Mouse (Mus musculus) ES-Bruce4 (cell line): ENCODE data around the gene Stil. TPM values are rescaled to one million over a fixed set of nuclear protein-coding genes. Genes with fewer than 3 reads are reported as not detected.
"Not testable (repeated sequence)": the region's sequence is repeated elsewhere in the genome, so short reads cannot be mapped to it uniquely, and the experiment has no call there.

Experiments used
- H3K27ac ChIP-seq: 2 replicates; pipeline ENCODE4 v1.5.1; 2012; ENCODE audit warnings: low read length, inconsistent platforms; ENCODE audit not compliant: insufficient read depth
- H3K27me3 ChIP-seq: 2 replicates; pipeline ENCODE4 v1.6.1; 2012; ENCODE audit warnings: mild to moderate bottlenecking, low read length, inconsistent platforms; ENCODE audit not compliant: control insufficient read depth, poor library complexity, insufficient read depth, severe bottlenecking
- H3K36me3 ChIP-seq: 2 replicates; pipeline ENCODE4 v1.6.1; 2012; ENCODE audit warnings: inconsistent platforms, mild to moderate bottlenecking, low read length, moderate library complexity; ENCODE audit not compliant: control insufficient read depth, poor library complexity, insufficient read depth, severe bottlenecking
- H3K4me1 ChIP-seq: one replicate; pipeline ENCODE4 v1.8.1; 2011; ENCODE audit warnings: low read length; ENCODE audit not compliant: control insufficient read depth, insufficient read depth
- H3K4me3 ChIP-seq: 2 replicates; pipeline ENCODE4 v1.5.1; 2011; ENCODE audit warnings: low read depth, mild to moderate bottlenecking, low read length
- H3K9ac ChIP-seq: 2 replicates; pipeline ENCODE4 v1.6.1; 2012; ENCODE audit warnings: low read depth, mild to moderate bottlenecking, inconsistent platforms; ENCODE audit not compliant: poor library complexity, severe bottlenecking
- H3K9me3 ChIP-seq: replicated peaks from 2 replicates; pipeline ENCODE4 v1.6.1; 2012; ENCODE audit warnings: mild to moderate bottlenecking, low read length, inconsistent platforms; ENCODE audit not compliant: control insufficient read depth, poor library complexity, insufficient read depth, severe bottlenecking
- CTCF ChIP-seq: IDR thresholded peaks from one replicate; pipeline ENCODE4 v1.8.1; 2011; ENCODE audit warnings: low read depth, low read length
- EP300 ChIP-seq: IDR thresholded peaks from 2 replicates; pipeline ENCODE4 v1.6.1; 2011; ENCODE audit warnings: low read depth, low read length; ENCODE audit not compliant: insufficient read depth
- POLR2A ChIP-seq: IDR thresholded peaks from one replicate; pipeline ENCODE4 v1.8.1; 2011; ENCODE audit warnings: low read length; ENCODE audit not compliant: insufficient read depth
- polyA plus RNA-seq: library from polyadenylated mRNA; stranded (reverse); fragments of >200 nt; gene quantifications from 2 replicates; pipeline ENCODE4 v1.2.4, GENCODE M21; 2011; ENCODE audit warnings: low read depth; ENCODE audit not compliant: missing spikeins, insufficient read depth, insufficient read length

The Stil gene
- polyA plus RNA-seq, result 23.5 and 25.3 TPM in 2 replicates

- TF ChIP-seq POLR2A, result peak; percentile 81
- no peak for TF ChIP-seq EP300
- no peak for TF ChIP-seq CTCF
These were observed at the start of gene Stil for GRCm38 (mm10) chr4:114999773-115000428. Gene Stil, plus strand, starts transcription at chr4:115000159.

DNA sequence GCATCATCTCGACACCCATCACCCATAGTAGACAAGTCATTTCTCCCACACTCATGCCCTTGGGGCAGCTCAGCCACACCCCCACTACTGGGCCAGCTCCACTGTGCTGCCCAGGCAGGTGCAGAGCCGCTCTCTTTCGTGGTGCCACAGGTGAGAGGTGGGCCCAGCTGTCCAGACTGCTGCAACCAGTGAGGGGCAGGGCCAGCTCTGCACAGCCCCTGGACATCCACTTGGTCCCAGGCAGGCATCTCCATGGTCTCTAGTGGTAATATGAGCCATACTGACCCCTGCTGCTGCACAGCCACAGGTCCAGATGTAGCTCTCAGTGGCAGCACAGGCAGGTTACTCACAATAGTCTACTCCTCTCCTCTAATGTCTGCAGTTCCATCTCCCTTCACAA is 46.8 kb upstream of the Stil start:
- H3K9ac ChIP-seq, result no peak overlapping the region
- H3K27ac ChIP-seq, result no peak overlapping the region
- H3K27me3 ChIP-seq, result no peaks in the 10 kb centered on the region
- H3K9me3 ChIP-seq, result no peaks in the 10 kb centered on the region
- no peak overlapping the region for H3K4me3 ChIP-seq
- no peak for TF ChIP-seq CTCF
- TF ChIP-seq POLR2A, result no peak
- TF ChIP-seq EP300, result no peak
- no peaks in the 10 kb centered on the region for H3K36me3 ChIP-seq
- no peaks in the 10 kb centered on the region for H3K4me1 ChIP-seq

More at GRCm38 (mm10) chr4:114999773-115000428, at the start of gene Stil:
- H3K36me3 ChIP-seq, result peaks cover 2% of the 10 kb centered on the region
- peak within 1 kb of the TSS; percentile 92 for H3K9ac ChIP-seq
- H3K4me1 ChIP-seq, result no peaks in the 10 kb centered on the region
- H3K27ac ChIP-seq, result peak within 1 kb of the TSS; percentile 97
- no peaks in the 10 kb centered on the region for H3K27me3 ChIP-seq
- H3K9me3 ChIP-seq, result no peaks in the 10 kb centered on the region
- peak within 1 kb of the TSS; percentile 99 for H3K4me3 ChIP-seq

- Histone ChIP-seq H3K36me3 (peaks cover under 1% of the 10 kb centered on the region; the same call in 1 of the 2 replicates), H3K27ac (no peak overlapping the region), H3K9me3 (no peaks in the 10 kb centered on the region), H3K4me1 (no peaks in the 10 kb centered on the region), H3K4me3 (no peak overlapping the region), H3K27me3 (no peaks in the 10 kb centered on the region), H3K9ac (no peak overlapping the region)
- TF ChIP-seq EP300 (no peak), CTCF (no peak), POLR2A (no peak)
These were observed 42.6 kb upstream of the Stil start for GRCm38 (mm10) chr4:114957403-114957802.

DNA sequence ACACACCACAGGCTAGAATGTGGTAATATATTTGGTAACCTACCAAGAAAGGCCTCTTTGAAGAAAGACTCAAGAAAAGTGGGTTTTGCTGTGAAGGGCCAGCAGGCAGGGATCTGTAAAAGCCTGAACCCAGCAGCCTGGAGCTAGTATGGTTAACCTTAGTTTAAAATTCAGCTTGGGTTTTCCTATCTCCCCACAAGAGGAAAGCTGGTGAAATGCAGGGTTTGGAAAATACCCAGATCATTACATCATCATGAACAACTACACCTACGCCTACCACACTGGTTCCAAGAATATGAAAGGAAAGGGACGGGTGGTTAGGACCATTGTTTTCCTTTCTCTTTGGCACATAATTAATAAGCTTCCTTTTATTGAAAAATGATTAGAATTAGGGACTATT is 41.7 kb upstream of the Stil start:
- Histone ChIP-seq H3K27me3 (no peaks in the 10 kb centered on the region), H3K36me3 (peaks cover 2% of the 10 kb centered on the region; the same call in 1 of the 2 replicates), H3K27ac (no peak overlapping the region), H3K4me3 (no peak overlapping the region), H3K9ac (no peak overlapping the region), H3K9me3 (no peaks in the 10 kb centered on the region), H3K4me1 (no peaks in the 10 kb centered on the region)
- TF ChIP-seq EP300 (no peak), CTCF (no peak), POLR2A (no peak)

DNA sequence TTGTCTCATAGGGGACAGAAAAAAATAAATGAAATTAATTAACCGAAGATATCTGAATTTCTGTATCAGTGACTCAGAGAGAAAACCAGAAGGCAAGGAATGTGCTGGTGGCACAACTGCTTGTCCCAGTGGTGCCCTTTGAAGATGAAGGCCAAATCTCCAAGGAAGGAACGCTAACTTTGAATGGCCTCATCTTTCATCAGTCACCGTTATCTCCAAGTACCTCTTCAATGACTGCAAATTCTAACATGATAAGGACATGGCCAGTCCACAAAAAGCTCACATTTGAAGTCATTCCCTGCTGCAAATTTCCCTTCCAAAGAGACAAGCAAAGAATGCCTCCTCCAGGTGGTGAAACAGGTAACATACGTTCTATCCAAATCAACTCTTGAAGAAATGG is 41.2 kb upstream of the Stil start:
- no peaks in the 10 kb centered on the region for H3K9me3 ChIP-seq
- TF ChIP-seq CTCF, result no peak
- no peak for TF ChIP-seq EP300
- TF ChIP-seq POLR2A, result no peak
- no peak overlapping the region for H3K9ac ChIP-seq
- H3K36me3 ChIP-seq, result peaks cover 2% of the 10 kb centered on the region; the same call in 1 of the 2 replicates
- no peaks in the 10 kb centered on the region for H3K4me1 ChIP-seq
- no peak overlapping the region for H3K27ac ChIP-seq
- no peak overlapping the region for H3K4me3 ChIP-seq
- H3K27me3 ChIP-seq, result no peaks in the 10 kb centered on the region

- no peak overlapping the region for H3K9ac ChIP-seq
- H3K27ac ChIP-seq, result no peak overlapping the region
- H3K4me3 ChIP-seq, result no peak overlapping the region
- H3K4me1 ChIP-seq, result no peaks in the 10 kb centered on the region
- no peak for TF ChIP-seq CTCF
- no peaks in the 10 kb centered on the region for H3K9me3 ChIP-seq
- H3K36me3 ChIP-seq, result peaks cover 2% of the 10 kb centered on the region; the same call in 1 of the 2 replicates
- no peaks in the 10 kb centered on the region for H3K27me3 ChIP-seq
These were observed 40.4 kb upstream of the Stil start for GRCm38 (mm10) chr4:114959533-114959932.

DNA sequence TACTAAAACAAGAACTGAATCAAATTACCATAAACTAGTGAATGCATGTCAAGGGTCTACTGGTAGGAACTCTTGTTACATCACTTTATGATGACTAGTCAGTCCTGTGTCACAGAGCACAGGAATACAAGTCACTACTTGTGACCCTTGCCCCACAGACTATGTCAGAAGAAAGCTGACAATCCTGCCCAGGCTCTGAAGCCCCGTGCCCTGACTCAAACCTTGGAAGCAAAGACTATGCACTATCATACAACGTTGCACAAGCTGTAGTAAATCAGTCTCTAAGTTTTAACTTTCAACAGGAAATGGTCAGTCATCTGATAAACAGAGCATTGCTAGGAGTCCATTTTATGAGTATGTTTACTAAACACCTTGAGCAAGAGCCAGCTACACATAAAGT is 39.1 kb upstream of the Stil start:
- H3K27ac ChIP-seq, H3K4me3 ChIP-seq, H3K9ac ChIP-seq, H3K36me3 ChIP-seq, H3K9me3 ChIP-seq, H3K27me3 ChIP-seq, H3K4me1 ChIP-seq: not testable (repeated sequence)
